Comparison of ENCODE assay signal across 22 mouse cellular contexts in the genomic region with DNA sequence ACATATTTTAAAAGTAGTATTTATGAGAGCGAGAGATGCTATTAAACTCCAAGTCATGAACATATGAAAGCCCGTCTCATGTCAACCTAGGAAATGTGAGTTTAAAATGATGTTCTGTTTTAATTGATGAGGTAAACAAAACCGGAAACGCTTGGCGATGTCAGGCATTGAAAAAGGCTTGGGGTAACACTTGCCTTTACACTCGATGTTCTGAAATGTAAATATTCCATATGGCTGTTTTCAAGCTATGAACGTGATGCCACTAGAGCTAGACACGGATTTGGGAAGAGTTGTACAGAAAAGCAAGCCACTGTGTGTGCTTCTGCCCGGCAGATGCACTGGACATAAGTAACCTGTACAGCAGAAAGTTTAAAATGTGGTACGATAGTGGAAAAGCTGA. TPM values are rescaled to one million over a fixed set of nuclear protein-coding genes. Genes with fewer than 3 reads are reported as not detected.
DNase-seq lines count a peak whose midpoint lies in the region; ATAC-seq lines count a peak whose summit lies in the region.
"Had no signal": no experiment of that assay in that cellular context is flagged by ENCODE, and none has a peak within 500 bp of the region (broad histone marks: within the 10 kb centered on the region; RNA-seq: fewer than 3 reads in every experiment).

No protein-coding gene starts in this region.

- ATAC-seq in heart, embryonic 12.5 days (ENCODE audit: insufficient number of reproducible peaks, low FRiP score) = no peak
- ATAC-seq: activated CD4-positive, CD25-positive, alpha-beta regulatory T cell, adult 4 months; CD4-positive, CD25-positive, alpha-beta regulatory T cell, adult 4 months; forebrain, embryonic 13.5 days; forebrain, embryonic 15.5 days; forebrain, postnatal 0 days; Patski had no signal

- H3K27ac ChIP-seq in heart, embryonic 12.5 days (ENCODE audit: poor library complexity, severe bottlenecking) = no peak overlapping the region
- H3K27ac ChIP-seq: embryonic facial prominence, embryonic 12.5 days; forebrain, embryonic 13.5 days had no signal

- peaks cover 11% of the 10 kb centered on the region for H3K4me1 ChIP-seq in heart, embryonic 12.5 days (replicated peaks)

- no peak overlapping the region for H3K4me3 ChIP-seq in heart, embryonic 12.5 days
- H3K4me3 ChIP-seq: embryonic facial prominence, embryonic 10.5 days; embryonic facial prominence, embryonic 12.5 days; forebrain, embryonic 13.5 days; forebrain, embryonic 15.5 days had no signal

- no peak overlapping the region for H3K4me2 ChIP-seq in heart, embryonic 12.5 days
- H3K4me2 ChIP-seq: embryonic facial prominence, embryonic 12.5 days; forebrain, embryonic 13.5 days; forebrain, embryonic 15.5 days had no signal

- peak; percentile 68 for DNase-seq in cerebellum, adult 9-10 months
- no peak for DNase-seq in cerebellum, postnatal 4 days (ENCODE audit: low spot score in 2 of 2)
- peak; percentile 83 for DNase-seq in heart, adult 11 months
- peak; percentile 15 for DNase-seq in kidney, adult 9 months
- DNase-seq in kidney, postnatal 10 days = no peak
- DNase-seq: adrenal gland, adult 8-10 months; adrenal gland, postnatal 14 days; adrenal gland, postnatal 36 days; B cell, adult 2 months; cerebellum, postnatal 10 days; cerebellum, postnatal 36 days; forebrain, postnatal 0 days had no signal

- H3K9me3 ChIP-seq in heart, embryonic 12.5 days (replicated peaks) = no peaks in the 10 kb centered on the region
- H3K9me3 ChIP-seq: embryonic facial prominence, embryonic 10.5 days; embryonic facial prominence, embryonic 12.5 days; forebrain, embryonic 13.5 days; forebrain, embryonic 15.5 days; G1E had no signal

- H3K36me3 ChIP-seq in heart, embryonic 12.5 days = peaks cover 15% of the 10 kb centered on the region

- no peak overlapping the region for H3K9ac ChIP-seq in heart, embryonic 12.5 days
- H3K9ac ChIP-seq: embryonic facial prominence, embryonic 12.5 days; forebrain, embryonic 13.5 days; forebrain, embryonic 15.5 days; forebrain, postnatal 0 days had no signal

- no peaks in the 10 kb centered on the region for H3K27me3 ChIP-seq in heart, embryonic 12.5 days (replicated peaks)
- H3K27me3 ChIP-seq: CH12.LX; embryonic facial prominence, embryonic 12.5 days; forebrain, embryonic 13.5 days; forebrain, embryonic 15.5 days; Patski had no signal

- 85% methylated on average over 10 of the region's 10 CpGs for WGBS in heart, embryonic 12.5 days

RNA-seq across cellular contexts. Expression of a gene that starts 1.4 kb away (rescaled TPM):
- 113 TPM in 2 replicates for polyA plus RNA-seq in heart, embryonic 12.5 days (2016; fragmentation: Nextera tagmentation; extraction: Ambion mirVana)

RNA-seq across cellular contexts. Expression of a gene that starts 41.0 kb away (rescaled TPM):
- polyA plus RNA-seq in heart, embryonic 12.5 days (2016; fragmentation: Nextera tagmentation; extraction: Ambion mirVana) = not detected in 2 replicates
- polyA plus RNA-seq: activated CD4-positive, CD25-positive, alpha-beta regulatory T cell, adult 4 months; CD4-positive, CD25-positive, alpha-beta regulatory T cell, adult 4 months; G1E; Patski had no signal

RNA-seq across cellular contexts. Expression of a gene that starts 41.0 kb away (rescaled TPM):
- 500 and 521 TPM in 2 replicates for polyA plus RNA-seq in heart, embryonic 12.5 days (2016; fragmentation: Nextera tagmentation; extraction: Ambion mirVana)
- polyA plus RNA-seq: activated CD4-positive, CD25-positive, alpha-beta regulatory T cell, adult 4 months; CD4-positive, CD25-positive, alpha-beta regulatory T cell, adult 4 months had no signal

RNA-seq across cellular contexts. Expression of a gene that starts 54.9 kb away (rescaled TPM):
- 0.69 and 0.96 TPM in 2 replicates for polyA plus RNA-seq in heart, embryonic 12.5 days (2016; fragmentation: Nextera tagmentation; extraction: Ambion mirVana)

RNA-seq across cellular contexts. Expression of a gene that starts 55.9 kb away (rescaled TPM):
- polyA plus RNA-seq in heart, embryonic 12.5 days (2016; fragmentation: Nextera tagmentation; extraction: Ambion mirVana) = 61.5 and 67.4 TPM in 2 replicates
- polyA plus RNA-seq: activated CD4-positive, CD25-positive, alpha-beta regulatory T cell, adult 4 months had no signal

Comparison
In these comparisons a context has a peak if more than half of its experiments do, and no peak if none do; other contexts are left out.
1. DNase-seq: peak in cerebellum, adult 9-10 months (single experiment), heart, adult 11 months (single experiment) and kidney, adult 9 months (single experiment); none in cerebellum, postnatal 4 days (0 of 2) and kidney, postnatal 10 days (single experiment).